Mouse (Mus musculus): ENCODE measurements around the gene Ccdc153.
A peak's percentile ranks its signal among the peaks of the same experiment; 100 is the strongest.

Gene Ccdc153

DNA sequence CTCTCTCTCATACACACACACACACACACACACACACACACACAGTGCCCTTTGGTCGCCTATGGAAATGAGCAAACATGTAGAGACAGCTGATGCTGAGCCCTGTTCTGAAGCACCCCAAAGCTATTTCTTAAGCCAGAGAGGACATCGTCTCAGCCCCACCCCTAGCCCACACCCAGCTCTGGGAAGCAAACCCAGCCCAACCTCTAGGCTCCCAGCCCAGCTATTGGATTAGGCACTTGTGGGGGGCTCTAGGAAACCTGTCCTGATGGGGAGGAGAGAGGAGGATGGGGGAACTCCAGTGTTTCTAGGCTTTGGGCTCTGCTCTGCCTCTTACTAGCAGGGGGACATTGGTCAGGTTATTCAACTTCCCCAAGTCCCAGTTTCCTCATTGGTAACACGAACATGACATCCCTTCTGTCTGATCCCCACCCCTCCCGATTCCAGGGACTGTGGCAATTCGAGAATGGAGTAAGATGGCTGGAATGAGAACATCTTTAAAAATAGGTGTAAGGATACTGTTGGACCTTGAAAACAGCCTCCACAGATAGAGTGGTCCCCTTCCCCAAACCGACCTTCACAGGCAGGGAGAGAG, 45.9 kb downstream of the Ccdc153 start:
- DNase-seq (ENCODE audit: inconsistent age in 2 of 2, low spot score in 1 of 2): no peak

DNA sequence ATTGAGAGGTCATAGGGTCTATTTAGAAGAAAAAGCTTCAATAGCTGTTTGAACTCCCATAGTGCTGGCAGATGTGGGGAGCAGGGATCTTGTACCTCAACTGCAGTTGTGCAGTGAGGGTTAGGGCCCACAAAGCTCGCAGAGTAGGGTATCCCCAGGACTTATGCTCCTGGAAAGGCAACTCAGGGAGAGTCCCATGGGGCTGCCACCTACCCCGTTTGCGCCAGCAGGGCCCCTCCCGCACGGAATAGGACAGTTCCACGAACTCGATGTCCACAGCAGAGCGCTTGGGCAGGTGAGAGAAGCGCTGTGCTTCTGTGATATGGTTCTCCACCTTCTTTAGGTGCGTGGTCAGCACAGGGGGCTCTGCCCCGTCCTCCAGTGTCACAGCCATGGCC, 46.5 kb downstream of the Ccdc153 start:
- no peak for DNase-seq (ENCODE audit: inconsistent age in 2 of 2, low spot score in 1 of 2)

- DNase-seq (ENCODE audit: inconsistent age in 2 of 2, low spot score in 1 of 2): peak; percentile 66 to 85
These were observed 47.1 kb downstream of the Ccdc153 start for GRCm38 (mm10) chr9:44287401-44288075.

DNA sequence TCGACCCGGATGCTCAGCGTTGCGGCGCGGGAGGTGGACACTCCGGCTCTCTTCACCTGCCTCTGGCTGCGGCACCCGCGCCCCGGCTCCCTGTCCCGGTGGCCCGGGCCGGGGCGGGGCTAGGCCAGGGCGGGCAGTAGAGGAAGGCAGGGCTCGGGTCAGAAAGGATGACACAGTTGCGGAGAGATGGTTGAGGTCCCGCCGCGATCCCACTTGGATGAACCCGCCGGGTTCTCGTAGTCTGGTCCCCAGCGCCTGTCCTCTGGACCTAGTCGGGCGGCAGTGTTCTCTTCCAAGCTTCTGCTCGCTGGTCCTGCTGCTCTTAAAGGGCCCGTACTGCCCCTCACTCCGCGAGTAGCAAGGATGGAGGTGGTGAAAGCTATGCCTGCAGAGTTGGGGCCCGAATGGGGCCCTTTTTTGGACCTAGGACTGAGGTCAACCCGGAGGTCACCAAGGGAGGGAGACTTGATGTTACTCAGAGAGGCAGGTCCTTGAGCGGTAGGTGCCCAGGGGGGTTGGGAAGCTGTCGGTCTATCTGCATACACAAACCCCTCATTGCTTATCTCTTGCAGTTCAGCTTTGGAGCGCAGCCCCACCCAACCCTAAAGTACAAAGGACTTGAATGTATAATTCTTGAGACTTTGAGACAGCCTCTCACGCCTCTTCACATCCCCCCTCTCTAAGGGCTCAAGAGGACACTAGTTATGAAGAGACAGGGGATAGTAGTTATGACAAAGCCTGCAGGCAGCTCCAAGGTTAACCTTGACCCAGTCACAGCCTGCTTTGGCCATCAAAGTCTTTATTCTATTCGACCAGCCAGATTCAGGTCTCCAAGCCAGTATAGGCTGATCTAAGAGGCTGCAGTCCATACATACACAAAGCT, 47.8 kb downstream of the Ccdc153 start, which contains the start of gene Abcg4:
Gene Abcg4 (minus strand): TSS at position 540 of the 883 bp plus-strand sequence.
- peak; percentile 70 to 90 for DNase-seq (ENCODE audit: inconsistent age in 2 of 2, low spot score in 1 of 2)

GRCm38 (mm10) chr9:44288959-44289291, 48.4 kb downstream of the Ccdc153 start:
- DNase-seq (ENCODE audit: inconsistent age in 2 of 2, low spot score in 1 of 2): no peak

DNA sequence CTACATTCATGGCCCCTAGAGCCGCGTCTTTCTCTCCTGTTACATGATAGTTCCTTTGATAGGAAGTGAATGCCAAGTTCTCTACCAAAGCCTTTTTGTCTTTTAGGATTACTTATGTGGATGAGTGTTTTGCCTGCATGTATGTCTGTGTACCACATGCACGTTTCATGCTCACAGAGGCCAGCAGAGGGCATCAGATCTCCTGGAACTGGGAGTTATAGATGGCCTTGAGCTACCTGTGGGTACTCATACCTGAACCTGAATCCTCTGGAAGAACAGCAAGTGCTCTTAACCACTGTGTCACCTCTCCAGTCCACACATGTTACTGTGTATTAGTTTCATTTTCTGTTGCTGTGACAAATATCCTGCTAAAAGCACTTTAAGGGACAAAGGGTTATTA, 52.0 kb downstream of the Ccdc153 start:
- peak in 1 of 2 experiments; percentile 73 for DNase-seq (ENCODE audit: inconsistent age in 2 of 2, low spot score in 1 of 2)
